Mouse (Mus musculus): ENCODE data around the gene Vwa1.

Gene Vwa1

GRCm38 (mm10) chr4:155780895-155781294 lies 6.4 kb upstream of the Vwa1 start:
- DNase-seq (ENCODE audit: low read depth, low spot score), result peak; percentile 65

DNA sequence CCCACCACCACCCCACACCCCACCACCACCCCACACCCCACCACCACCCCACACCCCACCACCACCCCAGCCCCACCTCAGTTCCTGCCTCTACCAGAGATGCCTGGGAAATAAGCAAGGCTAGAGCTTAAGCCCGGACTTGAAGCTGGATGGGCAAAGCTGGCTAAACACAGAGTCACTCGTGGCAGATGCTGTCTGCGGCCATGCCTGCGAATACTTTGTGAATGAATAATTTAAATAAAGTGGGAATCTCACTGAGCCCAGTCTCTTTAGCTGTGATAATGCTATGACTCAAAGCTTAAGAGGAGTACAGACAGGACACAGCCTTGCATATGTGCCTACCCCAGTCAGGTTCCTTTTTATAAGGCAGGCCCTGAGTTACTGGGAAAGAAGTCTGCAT lies 5.0 kb upstream of the Vwa1 start:
- no peak for DNase-seq (ENCODE audit: low read depth, low spot score)

- no peak for DNase-seq (ENCODE audit: low read depth, low spot score)
Observed at GRCm38 (mm10) chr4:155777816-155778215, 3.3 kb upstream of the Vwa1 start.

DNA sequence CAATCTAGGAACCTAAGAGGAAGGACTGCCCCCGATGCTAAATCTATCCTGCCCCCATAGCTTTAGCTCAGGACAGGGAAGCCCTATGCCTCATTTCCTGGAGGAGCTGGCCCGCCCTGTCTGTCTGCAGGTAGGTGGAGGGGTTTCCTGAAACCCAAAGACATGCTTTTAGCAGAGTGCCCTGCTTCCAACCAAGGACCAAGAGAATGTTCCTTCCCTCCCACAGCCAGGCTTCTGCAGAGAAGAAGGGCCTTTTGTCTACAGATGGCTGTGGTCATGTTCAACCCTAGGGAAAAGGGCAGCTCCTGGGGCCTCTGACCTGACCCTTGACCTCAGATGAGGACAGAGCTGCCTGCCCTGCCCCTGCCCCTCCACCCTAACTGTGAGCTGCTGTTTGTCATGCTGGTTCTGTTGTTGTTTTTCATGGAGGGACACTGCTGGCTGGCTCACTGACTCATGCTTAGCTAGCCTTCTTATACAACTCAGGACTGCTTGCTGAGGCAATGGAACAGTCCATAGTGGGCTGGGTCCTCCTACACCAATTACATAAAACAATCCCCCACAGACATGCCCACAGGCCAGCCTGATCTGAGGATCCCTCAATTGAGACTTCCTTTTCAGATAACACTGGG lies 2.3 kb upstream of the Vwa1 start:
- DNase-seq (ENCODE audit: low read depth, low spot score), result no peak

- DNase-seq (ENCODE audit: low read depth, low spot score), result no peak
Observed at GRCm38 (mm10) chr4:155775855-155776254, 1.4 kb upstream of the Vwa1 start.

- DNase-seq (ENCODE audit: low read depth, low spot score), result no peak
Observed at GRCm38 (mm10) chr4:155774971-155775740, 658 bp upstream of the Vwa1 start.

DNA sequence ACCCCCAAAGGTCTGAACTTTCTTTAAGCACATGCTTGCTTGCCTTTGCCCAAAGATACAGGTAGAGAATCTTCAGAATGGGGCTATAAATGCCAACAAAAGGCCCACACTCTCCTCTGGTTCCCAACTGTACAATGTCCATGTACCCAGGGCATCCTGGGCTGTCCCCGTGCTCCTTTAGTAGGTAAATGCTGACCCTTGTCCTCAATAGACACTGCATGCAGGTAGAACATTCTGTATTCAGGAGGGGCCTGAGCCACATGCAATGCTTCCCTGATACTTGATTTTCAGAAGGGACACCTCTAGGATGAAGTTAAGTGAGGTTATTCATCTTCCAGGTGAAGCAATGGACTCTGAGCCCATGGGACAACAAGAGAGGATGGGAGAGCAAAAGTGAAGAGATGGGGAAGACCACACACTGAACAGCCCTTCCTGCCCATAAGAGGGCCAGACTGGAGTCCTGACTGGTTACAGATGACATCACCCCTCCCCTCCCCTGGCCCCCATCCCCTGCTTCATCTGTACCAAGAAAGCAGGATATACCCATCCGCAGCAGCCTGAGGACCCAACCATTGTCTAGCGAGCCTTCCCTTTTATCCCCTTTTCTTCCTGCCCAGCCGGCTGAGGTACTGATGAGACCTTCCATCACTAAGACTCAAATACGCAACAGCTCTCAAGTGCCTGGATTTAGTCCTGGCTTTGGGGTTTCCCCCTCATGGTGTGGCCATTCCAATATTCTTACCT lies 991 bp downstream of the Vwa1 start:
- DNase-seq (ENCODE audit: low read depth, low spot score), result no peak

DNA sequence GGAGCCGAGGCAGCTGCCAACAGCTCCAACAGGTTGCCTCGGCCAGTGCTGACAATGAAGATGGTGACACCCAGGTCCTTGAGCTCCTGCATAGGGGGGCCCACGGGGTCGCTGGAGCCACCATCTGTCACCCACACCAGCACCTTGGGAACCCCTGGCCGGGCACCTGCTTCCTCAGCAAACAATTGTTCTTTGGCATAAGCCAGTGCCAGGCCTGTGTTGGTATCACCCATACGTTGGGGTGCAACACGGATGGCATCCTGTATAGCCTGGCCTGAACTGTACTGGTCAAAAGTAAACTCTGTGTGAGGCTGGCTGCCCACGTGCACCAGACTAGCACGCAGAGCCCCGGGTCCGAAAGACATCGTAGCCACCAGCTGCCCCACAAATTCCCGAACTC lies 1.7 kb downstream of the Vwa1 start:
- DNase-seq (ENCODE audit: low read depth, low spot score), result no peak

GRCm38 (mm10) chr4:155771706-155772105 lies 2.8 kb downstream of the Vwa1 start:
- DNase-seq (ENCODE audit: low read depth, low spot score), result no peak

DNA sequence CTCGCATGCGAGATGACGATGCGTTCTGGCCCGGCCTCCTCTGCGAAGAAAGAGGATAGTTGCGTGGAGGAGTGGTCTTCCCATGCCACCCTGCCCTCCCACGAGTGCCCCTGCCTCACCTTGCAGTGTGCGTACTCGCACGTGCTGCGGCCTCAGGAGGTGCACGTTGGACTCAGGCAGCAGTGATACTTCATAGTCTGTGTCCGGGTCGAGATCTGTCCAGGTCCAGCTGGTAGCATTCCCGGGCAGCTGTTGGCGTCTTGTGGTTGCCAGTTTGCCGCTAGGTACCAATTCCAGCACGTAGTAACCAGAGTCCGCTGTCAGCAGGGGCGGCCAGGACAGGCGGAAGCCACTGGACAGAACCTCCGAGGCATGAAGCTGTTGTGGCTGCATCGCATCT lies 3.9 kb downstream of the Vwa1 start:
- DNase-seq (ENCODE audit: low read depth, low spot score), result no peak

DNA sequence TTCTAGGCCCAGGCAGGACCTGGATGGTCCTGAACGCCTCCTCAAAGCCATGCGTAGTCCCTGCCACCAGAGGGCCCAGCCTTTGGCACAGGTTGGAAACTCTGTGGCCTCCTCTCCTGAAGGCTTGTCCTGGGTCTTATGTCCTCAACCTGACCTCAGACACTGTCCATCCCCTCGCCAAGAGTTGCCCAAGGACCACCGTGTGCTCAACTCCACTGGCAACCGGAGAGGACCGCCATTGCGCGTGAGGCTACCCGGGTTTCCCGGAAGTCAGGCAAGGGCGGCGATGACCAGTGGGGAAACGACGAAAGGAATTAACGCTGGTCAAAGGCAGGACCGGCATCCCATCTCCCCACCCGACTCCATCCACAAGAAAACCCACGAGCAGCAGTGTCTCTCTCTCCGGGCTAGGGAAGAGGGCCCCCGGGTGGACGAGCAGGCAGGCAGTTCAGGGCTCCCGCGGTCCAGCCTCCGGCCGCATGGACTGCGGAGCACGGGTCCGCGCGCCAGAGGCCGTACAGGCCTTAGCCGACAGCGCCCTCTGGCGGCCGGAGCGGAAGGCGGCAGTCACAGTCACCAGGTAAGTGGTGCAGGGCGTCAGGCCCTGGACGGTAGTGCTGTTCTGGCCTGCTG lies 4.5 kb downstream of the Vwa1 start:
- DNase-seq (ENCODE audit: low read depth, low spot score), result peak; percentile 92

DNA sequence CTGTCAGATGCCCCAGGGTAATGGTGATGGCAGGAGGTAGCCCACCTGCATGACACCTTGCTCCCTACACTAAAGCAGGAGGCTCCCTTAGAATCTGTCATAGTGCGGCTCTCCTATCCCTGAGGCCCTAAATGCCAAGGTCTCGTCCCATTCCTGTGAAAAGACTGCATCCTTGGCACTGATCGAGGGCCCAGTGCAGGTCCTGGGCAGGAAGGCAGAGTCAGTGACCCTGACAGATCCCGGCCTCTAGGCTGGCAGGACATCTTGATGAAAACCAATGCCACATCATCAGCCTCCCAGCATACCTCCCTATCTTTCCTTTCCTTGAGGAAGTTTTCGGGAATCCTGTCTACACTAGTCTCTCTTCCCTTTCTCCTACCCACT lies 5.0 kb downstream of the Vwa1 start:
- no peak for DNase-seq (ENCODE audit: low read depth, low spot score)

- DNase-seq (ENCODE audit: low read depth, low spot score), result no peak
Observed at GRCm38 (mm10) chr4:155762357-155762756, 12.1 kb downstream of the Vwa1 start.

- DNase-seq (ENCODE audit: low read depth, low spot score), result no peak
Observed at GRCm38 (mm10) chr4:155761356-155762099, 13.0 kb downstream of the Vwa1 start.

GRCm38 (mm10) chr4:155760613-155761355 lies 13.7 kb downstream of the Vwa1 start, which contains the start of gene Atad3a:
TSS of gene Atad3a (minus strand) at chr4:155761093.
- DNase-seq (ENCODE audit: low read depth, low spot score), result peak; percentile 99

- DNase-seq (ENCODE audit: low read depth, low spot score), result peak; percentile 46
Observed at GRCm38 (mm10) chr4:155759862-155760612, 14.5 kb downstream of the Vwa1 start.

GRCm38 (mm10) chr4:155757011-155757410 lies 17.5 kb downstream of the Vwa1 start:
- no peak for DNase-seq (ENCODE audit: low read depth, low spot score)

DNA sequence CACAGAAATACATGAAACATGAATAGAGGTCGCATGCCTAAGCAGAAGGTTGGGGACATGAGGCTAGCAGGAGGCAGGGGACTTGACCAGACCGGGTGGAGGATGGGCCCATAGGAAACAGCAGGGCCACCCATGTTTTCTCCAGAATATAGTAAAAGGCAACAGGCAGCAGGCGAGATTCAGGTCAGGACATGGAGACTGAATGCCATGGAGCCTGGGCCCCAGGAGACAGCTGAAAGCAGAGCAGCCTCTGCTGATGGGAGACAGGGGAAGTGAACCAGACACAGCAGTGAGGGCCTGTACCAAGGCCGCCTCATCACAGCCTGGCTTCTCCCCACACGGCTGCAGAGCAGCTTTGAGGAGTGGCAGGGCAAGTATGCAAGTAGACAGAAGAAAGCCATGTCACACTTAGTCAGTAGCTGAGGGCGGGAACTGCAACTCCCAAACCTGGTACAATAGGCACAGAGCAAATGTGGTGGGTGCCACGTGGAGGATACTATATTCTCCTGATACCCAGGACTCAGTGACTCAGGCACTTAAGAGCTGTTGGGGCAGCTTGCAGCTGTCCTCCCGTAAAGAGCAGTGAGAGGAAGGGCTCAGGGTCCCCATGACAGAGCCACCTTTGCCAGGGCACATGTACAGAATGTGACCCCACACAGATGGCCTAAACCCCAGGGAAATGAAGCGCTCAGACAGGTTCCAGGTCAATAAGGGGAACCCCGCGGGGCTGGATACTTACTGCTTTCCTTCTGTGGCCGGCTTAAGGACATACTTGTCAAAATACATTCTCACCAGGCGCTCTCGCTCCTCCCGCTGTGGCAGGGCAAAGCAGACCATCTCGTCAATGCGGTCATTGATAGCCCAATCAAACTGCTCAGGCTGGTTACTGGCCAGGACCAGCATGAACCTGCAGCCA lies 27.7 kb downstream of the Vwa1 start:
- no peak for DNase-seq (ENCODE audit: low read depth, low spot score)

DNA sequence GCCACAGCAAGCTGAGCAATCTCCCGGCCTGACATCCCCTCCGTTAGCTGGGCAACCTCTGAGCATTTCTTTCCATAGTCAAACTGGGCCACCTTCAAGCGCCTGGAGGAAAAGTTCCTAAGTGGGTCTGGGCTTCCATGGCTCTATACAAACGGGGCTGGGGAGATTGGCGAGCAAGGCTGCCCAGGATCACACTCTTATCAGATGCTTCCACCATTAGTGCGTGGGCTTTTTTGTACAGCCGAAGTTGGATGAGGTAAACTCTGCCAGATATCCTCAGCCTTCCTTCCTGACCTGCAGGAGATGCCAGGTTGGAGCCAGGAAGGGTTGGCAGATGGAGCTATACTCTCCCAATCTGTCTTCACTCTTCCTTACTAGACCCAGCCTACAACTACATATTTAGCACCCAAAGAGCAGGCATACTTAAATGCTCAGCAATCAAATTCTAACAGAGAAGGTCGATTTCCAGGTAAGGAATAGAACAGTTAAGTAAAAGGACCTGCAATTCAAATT lies 28.4 kb downstream of the Vwa1 start:
- no peak for DNase-seq (ENCODE audit: low read depth, low spot score)
